Mouse (Mus musculus) ES-E14 (cell line): ENCODE measurements around the gene Tmem30c.

Experiments
- HCFC1 ChIP-seq: IDR thresholded peaks from 2 replicates; pipeline ENCODE4 v1.6.1; 2012; ENCODE audit warnings: low read length, inconsistent platforms, borderline replicate concordance; ENCODE audit not compliant: insufficient read depth
- MAFK ChIP-seq: IDR thresholded peaks from 2 replicates; pipeline ENCODE4 v1.6.1; 2014; ENCODE audit warnings: mild to moderate bottlenecking, low read depth, low read length, inconsistent platforms; ENCODE audit not compliant: insufficient read depth

GRCm38 (mm10) chr16:57235871-57236510 is 56.7 kb downstream of the Tmem30c start:
- TF ChIP-seq MAFK (no peak), HCFC1 (no peak)
